Mouse (Mus musculus) liver, adult 2 months (tissue): ENCODE data around the gene Dst.

Experiments
- CTCF ChIP-seq: fragments of 200-500 bp; IDR thresholded peaks from 2 replicates; pipeline ENCODE4 v1.5.1; 2011; ENCODE audit warnings: low read depth, low read length, control low read depth
- POLR2A ChIP-seq: fragments of 200-500 bp; IDR thresholded peaks from 2 replicates; pipeline ENCODE4 v1.6.1; 2011; ENCODE audit warnings: low read length, control low read depth; ENCODE audit not compliant: insufficient read depth; ENCODE audit errors: extremely low read depth

DNA sequence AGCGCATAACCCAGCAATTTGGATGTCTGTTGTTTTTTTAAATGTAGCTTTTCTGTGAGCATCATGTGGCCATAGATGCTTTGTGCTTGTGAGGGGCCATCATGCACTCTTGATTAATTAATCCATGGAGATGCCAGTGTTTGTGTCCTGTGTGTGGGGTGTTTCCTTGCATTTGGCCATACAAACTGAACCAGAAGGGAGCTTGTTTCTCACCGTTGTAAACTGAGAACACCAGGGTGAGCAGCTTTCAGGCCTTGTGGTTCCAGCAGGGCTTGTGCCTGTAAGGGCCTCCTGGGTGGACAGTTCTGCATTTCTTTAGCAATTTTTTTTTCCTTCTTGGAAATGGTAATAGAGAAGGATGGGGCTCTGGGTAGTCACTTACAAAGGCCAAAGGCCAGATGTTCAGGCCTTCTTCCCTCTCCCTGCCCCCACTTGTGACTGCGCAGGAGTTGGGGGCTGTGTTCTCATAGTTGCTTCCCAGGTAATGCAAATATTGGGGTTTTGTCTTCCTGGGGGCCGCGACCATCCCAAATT, 98.9 kb downstream of the Dst start:
- TF ChIP-seq POLR2A: no peak
- no peak for TF ChIP-seq CTCF
